Mouse (Mus musculus) embryonic facial prominence, embryonic 10.5 days (tissue): ENCODE results near the gene Tmem253. TPM values are rescaled to one million over a fixed set of nuclear protein-coding genes. Genes with fewer than 3 reads are reported as not detected.
"Not testable (repeated sequence)": the region's sequence is repeated elsewhere in the genome, so short reads cannot be mapped to it uniquely, and the experiment has no call there.

Source experiments
- DNase-seq: peaks from one replicate; pipeline ENCODE4 v3.0.0-alpha.2; 2017; ENCODE audit warnings: low spot score
- H3K27ac ChIP-seq: fragments of 300-500 bp; sonication (generic); replicated peaks from 2 replicates; pipeline ENCODE4 v1.5.1; 2016; ENCODE audit warnings: mild to moderate bottlenecking
- H3K27me3 ChIP-seq: fragments of 300-500 bp; sonication (generic); replicated peaks from 2 replicates; pipeline ENCODE4 v1.6.1; 2016; ENCODE audit warnings: low read depth, mild to moderate bottlenecking; ENCODE audit not compliant: poor library complexity, severe bottlenecking
- H3K36me3 ChIP-seq: fragments of 300-500 bp; sonication (generic); replicated peaks from 2 replicates; pipeline ENCODE4 v1.6.1; 2016; ENCODE audit warnings: mild to moderate bottlenecking, moderate library complexity
- H3K4me1 ChIP-seq: fragments of 300-500 bp; sonication (generic); 2 replicates; pipeline ENCODE4 v1.6.1; 2016
- H3K4me3 ChIP-seq: fragments of 300-500 bp; sonication (generic); 2 replicates; pipeline ENCODE4 v1.5.1; 2016; ENCODE audit warnings: mild to moderate bottlenecking, moderate library complexity
- H3K9me3 ChIP-seq: fragments of 300-500 bp; sonication (generic); 2 replicates; pipeline ENCODE4 v1.6.1; 2016; ENCODE audit warnings: mild to moderate bottlenecking
- WGBS: fragments of 180-500 bp; shearing (Covaris S2); methylation state at CpG from one replicate; pipeline ENCODE4 v1.1.7; 2016; 5-methylcytosine and 5-hydroxymethylcytosine counted together
- polyA plus RNA-seq: library from polyadenylated mRNA; unstranded; fragments of >200 nt; fragmentation: Nextera tagmentation; extraction: Ambion mirVana; gene quantifications from 2 replicates; pipeline ENCODE4 v1.2.1, GENCODE M21; 2016

Gene Tmem253
- polyA plus RNA-seq, 1 experiment from 2014 or later, result 0.65 TPM

DNA sequence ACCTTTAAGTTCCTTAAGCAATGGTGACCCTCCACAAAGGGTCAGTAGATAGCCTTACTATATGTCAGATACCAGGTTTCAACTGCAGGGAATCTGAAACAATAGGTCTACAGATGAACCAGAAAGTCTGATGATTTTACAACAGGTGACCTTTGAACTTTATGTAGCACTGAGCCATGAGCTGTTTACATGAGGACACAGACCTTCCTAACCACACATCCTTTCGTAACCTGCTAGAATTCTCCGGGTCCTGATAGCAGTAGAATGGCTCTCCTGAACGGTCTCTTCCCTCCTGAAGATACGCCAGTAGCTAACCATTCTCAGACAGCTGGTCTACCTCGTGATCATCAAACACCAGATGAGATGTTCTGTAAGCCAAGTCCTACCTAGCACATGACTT is 23.9 kb downstream of the Tmem253 start:
- no peak for DNase-seq
- Histone ChIP-seq H3K27ac (no peak overlapping the region), H3K27me3 (no peaks in the 10 kb centered on the region), H3K9me3 (no peaks in the 10 kb centered on the region), H3K4me3 (no peak overlapping the region), H3K36me3 (no peaks in the 10 kb centered on the region), H3K4me1 (0 out of 2 replicates have a peak, but pooled peaks cover 5% of the 10 kb centered on the region)
- WGBS, result 90% methylated on average over 5 of the region's 5 CpGs

DNA sequence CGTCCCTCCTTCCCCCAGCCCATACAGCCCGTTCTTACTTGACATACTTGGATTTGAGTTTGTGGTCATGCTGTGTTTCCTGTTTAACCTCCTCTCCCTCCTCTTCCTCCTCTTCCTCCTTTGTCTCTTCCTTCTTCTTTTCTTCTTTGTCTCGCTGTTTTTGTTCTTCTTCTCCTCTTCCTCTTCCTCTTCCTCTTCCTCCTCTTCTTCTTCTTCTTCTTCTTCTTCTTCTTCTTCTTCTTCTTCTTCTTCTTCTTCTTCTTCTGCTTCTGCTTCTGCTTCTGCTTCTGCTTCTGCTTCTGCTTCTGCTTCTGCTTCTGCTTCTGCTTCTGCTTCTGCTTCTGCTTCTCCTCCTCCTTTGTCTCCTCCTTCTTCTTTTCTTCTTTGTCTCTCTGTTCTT is 26.9 kb downstream of the Tmem253 start, which contains the start of gene Olfr221:
Gene Olfr221, minus strand, starts transcription at position 101 of the 400 bp plus-strand sequence.
- not testable (repeated sequence) for H3K27me3 ChIP-seq, H3K27ac ChIP-seq, H3K9me3 ChIP-seq, DNase-seq, H3K36me3 ChIP-seq, H3K4me3 ChIP-seq
- 64% methylated on average over 3 of the region's 3 CpGs for WGBS
- H3K4me1 ChIP-seq, result peaks cover 19% of the 10 kb centered on the region

DNA sequence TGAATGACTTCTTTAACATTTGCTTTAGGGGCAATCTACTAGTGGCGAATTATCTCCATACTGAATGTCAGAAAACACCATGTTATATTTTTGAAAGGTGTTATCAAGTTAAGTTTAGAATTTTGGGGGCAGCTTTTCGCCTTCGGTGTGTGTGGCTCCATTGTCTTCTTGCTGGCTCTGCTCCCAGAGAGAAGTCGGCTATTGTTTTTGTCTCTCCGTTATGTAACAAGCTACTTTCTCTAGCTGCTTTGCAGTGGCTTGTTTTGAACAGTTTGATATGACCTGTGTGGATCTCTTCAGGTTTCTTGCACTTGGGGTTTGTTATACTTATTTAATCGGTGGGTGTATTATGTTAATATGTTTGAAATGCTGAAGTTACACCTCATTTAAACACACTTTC is 28.0 kb downstream of the Tmem253 start:
- no peak for DNase-seq
- Histone ChIP-seq H3K4me1 (peaks cover 19% of the 10 kb centered on the region), H3K9me3 (no peaks in the 10 kb centered on the region), H3K27me3 (no peaks in the 10 kb centered on the region), H3K36me3 (no peaks in the 10 kb centered on the region), H3K4me3 (no peak overlapping the region), H3K27ac (no peak overlapping the region)
- WGBS, result 76% methylated on average over 6 of the region's 6 CpGs

DNA sequence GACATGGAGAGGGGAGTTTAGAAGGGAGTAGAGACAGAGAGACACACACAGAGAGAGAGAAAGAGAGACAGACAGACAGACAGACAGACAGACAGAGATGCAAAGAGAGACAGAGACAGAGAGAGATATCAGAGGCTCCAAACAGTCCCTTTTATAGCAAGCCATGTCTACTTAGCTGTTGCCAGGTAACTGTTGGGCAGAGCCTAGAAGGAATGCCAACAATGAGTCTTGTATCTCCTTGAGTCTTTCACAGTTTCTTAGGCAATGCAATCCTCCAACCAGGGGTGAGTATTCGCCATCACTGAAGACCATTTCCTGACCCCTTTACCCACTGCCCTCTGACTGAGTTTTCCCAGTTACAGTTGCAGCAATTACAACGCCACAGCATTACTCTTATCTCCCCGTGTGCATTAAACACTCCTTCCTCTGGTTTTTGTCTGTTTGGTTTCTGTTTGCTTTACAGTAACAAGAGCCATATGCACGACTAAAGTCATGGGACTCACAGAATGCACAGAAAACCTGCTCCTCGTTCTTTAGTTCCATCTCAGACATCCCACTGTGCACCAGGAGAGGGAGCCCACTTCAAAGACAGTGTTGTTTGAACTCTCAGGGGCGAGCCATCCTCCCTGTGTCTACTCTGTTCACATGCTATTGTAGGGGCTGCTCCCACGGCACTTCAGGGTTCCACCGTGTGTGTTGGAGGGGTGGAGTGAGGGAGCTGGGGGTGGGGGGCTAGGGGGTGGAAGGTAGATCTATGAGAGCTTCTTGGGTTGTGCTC is 29.6 kb downstream of the Tmem253 start:
- Histone ChIP-seq H3K27ac (no peak overlapping the region), H3K36me3 (no peaks in the 10 kb centered on the region)
- 11% methylated on average over 8 of the region's 8 CpGs for WGBS

DNA sequence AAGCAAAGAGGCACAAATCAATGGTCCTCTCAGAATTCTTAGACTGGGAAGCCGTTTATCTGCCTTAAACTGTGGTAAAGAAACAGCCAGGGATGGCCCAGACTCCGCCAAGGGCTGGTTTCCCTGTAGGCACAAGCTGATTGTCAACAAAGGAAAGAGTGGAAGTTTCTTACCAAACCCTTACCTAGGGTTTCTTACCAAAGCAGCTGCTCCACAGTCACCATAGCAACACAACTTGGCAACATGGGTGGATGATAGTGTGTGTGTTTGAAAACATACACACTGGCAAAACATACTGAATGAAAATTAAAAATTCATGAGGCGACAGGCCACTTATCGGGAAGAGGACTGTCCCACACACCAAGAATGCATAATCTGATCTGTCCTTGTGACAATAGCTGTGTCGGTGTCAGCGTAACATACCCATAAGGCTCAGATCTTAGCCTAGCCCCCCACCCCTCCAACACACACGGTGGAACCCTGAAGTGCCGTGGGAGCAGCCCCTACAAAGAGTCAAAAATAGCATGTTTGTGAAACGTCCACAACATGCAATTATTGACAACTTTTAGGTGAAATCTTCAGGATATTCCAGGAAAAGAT is 30.6 kb downstream of the Tmem253 start:
- Histone ChIP-seq H3K27ac (no peak overlapping the region), H3K4me3 (no peak overlapping the region), H3K36me3 (no peaks in the 10 kb centered on the region), H3K27me3 (no peaks in the 10 kb centered on the region), H3K9me3 (no peaks in the 10 kb centered on the region), H3K4me1 (peaks cover 19% of the 10 kb centered on the region)
- DNase-seq, result no peak
- WGBS, result 78% methylated on average over 9 of the region's 9 CpGs

More for the DNA sequence above, 29.6 kb downstream of the Tmem253 start:
- H3K9me3 ChIP-seq, result no peaks in the 10 kb centered on the region
- no peak overlapping the region for H3K4me3 ChIP-seq
- no peaks in the 10 kb centered on the region for H3K27me3 ChIP-seq
- H3K4me1 ChIP-seq, result peaks cover 19% of the 10 kb centered on the region
- peak; percentile 62 for DNase-seq

DNA sequence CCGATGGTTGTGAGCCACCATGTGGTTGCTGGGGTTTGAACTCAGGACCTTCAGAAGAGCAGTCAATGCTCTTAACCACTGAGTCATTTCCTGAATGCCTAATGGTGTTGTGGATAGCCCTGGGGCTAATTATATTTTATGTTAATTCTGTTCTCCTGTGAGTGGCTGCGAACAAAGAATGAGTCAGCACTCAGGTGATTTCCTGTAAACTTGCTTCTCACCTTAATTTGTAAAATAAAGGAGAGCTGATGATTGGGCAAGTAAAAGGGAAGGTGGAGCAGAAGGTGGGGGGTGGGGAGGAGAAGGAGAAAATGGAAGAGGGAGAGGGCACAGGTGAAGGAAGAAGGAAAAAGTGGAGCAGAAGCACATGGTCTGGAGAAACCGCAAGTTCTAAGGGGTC is 37.3 kb downstream of the Tmem253 start:
- H3K27me3 ChIP-seq, H3K4me3 ChIP-seq, H3K4me1 ChIP-seq, H3K9me3 ChIP-seq, DNase-seq, H3K36me3 ChIP-seq, H3K27ac ChIP-seq: not testable (repeated sequence)
- 94% methylated on average over 3 of the region's 3 CpGs for WGBS

DNA sequence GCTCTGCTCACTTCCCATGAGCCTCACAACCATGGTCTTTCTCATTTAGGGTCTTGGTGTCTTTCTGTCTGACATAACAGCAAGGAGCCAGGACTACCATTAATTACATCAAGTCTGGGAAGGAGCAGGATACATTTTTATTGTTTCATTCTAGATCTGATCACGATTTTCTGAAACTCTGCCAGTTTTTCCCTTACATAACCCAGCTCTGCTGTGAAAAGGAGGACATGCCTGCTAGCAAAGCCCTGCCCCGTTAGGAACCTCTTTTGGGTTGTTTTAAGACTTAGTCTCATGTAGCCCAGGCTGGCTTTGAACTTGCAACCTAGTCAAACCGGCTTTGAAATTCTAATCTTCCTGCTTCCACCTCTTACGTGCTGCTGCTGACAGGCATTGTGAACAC is 44.5 kb downstream of the Tmem253 start:
- no peaks in the 10 kb centered on the region for H3K9me3 ChIP-seq
- no peak for DNase-seq
- no peak overlapping the region for H3K27ac ChIP-seq
- WGBS, result 70% methylated on average over 4 of the region's 4 CpGs
- no peaks in the 10 kb centered on the region for H3K36me3 ChIP-seq
- no peaks in the 10 kb centered on the region for H3K4me1 ChIP-seq
- no peaks in the 10 kb centered on the region for H3K27me3 ChIP-seq
- H3K4me3 ChIP-seq, result no peak overlapping the region

DNA sequence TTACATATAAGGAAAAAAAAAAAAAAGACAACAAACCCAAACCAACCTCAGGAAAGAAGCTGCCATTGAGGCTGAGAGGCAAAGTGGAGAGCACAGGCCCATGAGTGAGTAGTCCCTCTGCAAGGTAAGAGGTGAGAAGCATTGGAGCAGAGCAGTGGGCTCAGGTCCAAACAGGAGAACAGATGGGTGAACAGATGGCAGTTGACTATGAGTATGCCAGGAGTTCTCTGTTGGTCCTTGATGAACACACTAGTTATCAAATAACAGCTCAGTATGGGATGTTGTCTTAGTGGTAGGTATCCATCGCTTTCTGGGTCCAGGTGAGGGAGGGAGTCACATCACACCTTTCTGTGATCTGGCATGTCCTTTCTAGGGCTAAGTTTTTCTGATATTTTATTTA is 45.3 kb downstream of the Tmem253 start:
- H3K36me3 ChIP-seq, result no peaks in the 10 kb centered on the region
- no peaks in the 10 kb centered on the region for H3K27me3 ChIP-seq
- no peak overlapping the region for H3K27ac ChIP-seq
- no peak overlapping the region for H3K4me3 ChIP-seq
- H3K9me3 ChIP-seq, result no peaks in the 10 kb centered on the region
- no peak for DNase-seq
- WGBS, result 94% methylated on average over 1 of the region's 1 CpGs
- no peaks in the 10 kb centered on the region for H3K4me1 ChIP-seq

DNA sequence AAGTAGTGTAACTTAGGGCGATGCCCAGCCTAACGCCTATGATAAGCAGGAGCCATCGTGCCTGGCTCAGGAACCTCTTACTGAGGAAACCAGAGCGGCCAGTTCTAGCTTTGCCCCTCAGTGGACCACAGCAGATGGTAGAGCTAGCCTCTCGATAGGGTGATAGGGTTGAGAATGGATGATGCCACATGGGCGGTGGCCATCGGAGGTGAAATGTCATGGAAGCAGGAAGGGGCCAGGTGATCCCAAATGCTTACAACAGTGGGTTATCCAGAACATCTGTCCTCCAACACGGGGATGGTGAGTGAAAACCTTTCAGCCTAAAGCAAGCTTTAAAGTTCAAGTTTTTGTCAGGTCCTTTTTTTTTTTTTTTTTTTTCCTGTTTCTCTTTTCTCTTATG is 46.3 kb downstream of the Tmem253 start:
- H3K27me3 ChIP-seq, result no peaks in the 10 kb centered on the region
- WGBS, result 85% methylated on average over 8 of the region's 8 CpGs
- H3K36me3 ChIP-seq, result no peaks in the 10 kb centered on the region
- no peak overlapping the region for H3K27ac ChIP-seq
- no peak overlapping the region for H3K4me3 ChIP-seq
- no peak for DNase-seq
- no peaks in the 10 kb centered on the region for H3K4me1 ChIP-seq
- no peaks in the 10 kb centered on the region for H3K9me3 ChIP-seq

DNA sequence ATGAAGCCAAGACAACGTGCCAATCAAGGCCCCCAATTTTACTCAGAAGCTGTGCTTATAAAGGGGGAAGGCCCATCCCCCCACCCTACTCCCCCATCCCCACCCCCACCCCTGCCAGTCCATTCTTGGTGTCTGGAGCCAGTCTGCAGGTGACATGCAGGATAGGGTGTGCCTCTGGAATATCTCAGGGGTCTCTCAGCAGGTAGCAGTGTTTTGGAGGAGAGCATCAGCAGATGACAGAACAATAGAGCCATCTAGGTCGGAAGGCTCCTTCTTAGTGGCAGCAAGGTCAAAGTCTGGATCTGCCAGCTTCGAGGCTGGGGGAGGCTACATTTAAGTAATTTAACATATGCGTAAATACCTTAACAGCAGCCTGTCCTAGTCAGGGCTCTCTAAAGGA is 50.7 kb downstream of the Tmem253 start:
- DNase-seq, result no peak
- no peaks in the 10 kb centered on the region for H3K9me3 ChIP-seq
- no peak overlapping the region for H3K27ac ChIP-seq
- H3K36me3 ChIP-seq, result peaks cover 11% of the 10 kb centered on the region
- H3K27me3 ChIP-seq, result no peaks in the 10 kb centered on the region
- H3K4me3 ChIP-seq, result no peak overlapping the region
- no peaks in the 10 kb centered on the region for H3K4me1 ChIP-seq
- WGBS, result 61% methylated on average over 4 of the region's 4 CpGs

Other genes starting within 250 kb of the Tmem253 start
- not detected in 2 replicates for gene Ang4, start 242.1 kb upstream of the Tmem253 start, polyA plus RNA-seq
- gene AY358078, start 215.6 kb upstream of the Tmem253 start, polyA plus RNA-seq, result not detected in 2 replicates
- gene Ear6, start 162.0 kb upstream of the Tmem253 start, polyA plus RNA-seq, result not detected in 2 replicates
- 52.4 and 53.0 TPM in 2 replicates for gene Mettl17, start 130.8 kb upstream of the Tmem253 start, polyA plus RNA-seq
- 0.60 and 0.62 TPM in 2 replicates for gene Slc39a2, start 122.8 kb upstream of the Tmem253 start, polyA plus RNA-seq
- gene Ndrg2, start 101.5 kb upstream of the Tmem253 start, polyA plus RNA-seq, result 15.4 and 16.6 TPM in 2 replicates
- gene Tppp2, start 97.2 kb upstream of the Tmem253 start, polyA plus RNA-seq, result not detected in 2 replicates
- gene Rnase13, start 92.9 kb upstream of the Tmem253 start, polyA plus RNA-seq, result not detected in 2 replicates
- 151 and 163 TPM in 2 replicates for gene Arhgef40, start 30.9 kb upstream of the Tmem253 start, polyA plus RNA-seq
- gene Zfp219, start 5.1 kb downstream of the Tmem253 start, polyA plus RNA-seq, result 57.5 and 63.2 TPM in 2 replicates
- not detected in 2 replicates for gene Olfr221, start 26.8 kb downstream of the Tmem253 start, polyA plus RNA-seq
- 893 and 906 TPM in 2 replicates for gene Hnrnpc, start 88.4 kb downstream of the Tmem253 start, polyA plus RNA-seq
- 129 and 133 TPM in 2 replicates for gene Rpgrip1, start 95.0 kb downstream of the Tmem253 start, polyA plus RNA-seq
- 89.9 and 90.2 TPM in 2 replicates for gene Supt16, start 181.8 kb downstream of the Tmem253 start, polyA plus RNA-seq
- gene Chd8, start 242.1 kb downstream of the Tmem253 start, polyA plus RNA-seq, result 51.2 and 51.7 TPM in 2 replicates